Mouse (Mus musculus) heart, adult 2 months (tissue): ENCODE measurements around the gene Kcnk5.
A peak's percentile ranks its signal among the peaks of the same experiment; 100 is the strongest.

ENCODE experiments used
- CTCF ChIP-seq: fragments of 200-600 bp; IDR thresholded peaks from 2 replicates; pipeline ENCODE4 v1.8.1; 2022; ENCODE audit warnings: antibody characterized with exemption, mild to moderate bottlenecking, moderate library complexity
- POLR2A ChIP-seq: fragments of 200-500 bp; IDR thresholded peaks from 2 replicates; pipeline ENCODE4 v1.6.1; 2011; ENCODE audit warnings: mild to moderate bottlenecking, low read depth, low read length, control low read depth; ENCODE audit not compliant: insufficient read depth

DNA sequence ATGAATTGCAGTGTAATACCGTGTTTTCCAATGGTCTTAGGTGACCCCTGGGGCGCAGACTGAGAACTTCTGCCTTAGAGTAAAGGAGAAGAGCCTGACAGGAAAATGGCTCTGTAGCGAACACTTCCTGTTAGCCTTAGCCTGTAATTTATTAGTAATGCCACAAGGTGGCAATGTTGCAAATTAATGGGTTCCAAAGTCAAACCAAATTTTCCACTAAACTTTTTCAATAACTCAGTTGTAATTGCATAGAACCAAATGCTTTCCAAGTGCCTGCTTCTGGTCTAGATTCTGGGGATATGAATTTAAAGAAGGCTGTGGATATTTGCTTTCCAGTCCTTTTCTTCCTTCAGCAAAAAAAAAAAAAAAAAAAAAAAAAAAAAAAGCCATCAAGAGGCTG lies 69.4 kb downstream of the Kcnk5 start:
- TF ChIP-seq CTCF (peak; percentile 57), POLR2A (no peak)
